26 mouse cellular contexts compared by ENCODE assay signal in genomic region chr16:25784246-25784645, GRCm38 (mm10).
DNase-seq lines count a peak whose midpoint lies in the region; ATAC-seq and TF ChIP-seq lines count a peak whose summit lies in the region.
"Had no signal": no experiment of that assay in that cellular context is flagged by ENCODE, and none has a peak within 500 bp of the region (broad histone marks: within the 10 kb centered on the region; RNA-seq: fewer than 3 reads in every experiment).

No protein-coding gene starts in this region.

- no peak for ATAC-seq in erythroid progenitor cell, adult 5-6 weeks (replicated peaks; ENCODE audit: low FRiP score, poor library complexity, severe bottlenecking)
- ATAC-seq: CD4-positive, CD25-positive, alpha-beta regulatory T cell, adult 4 months; forebrain, embryonic 13.5 days; forebrain, embryonic 15.5 days; forebrain, postnatal 0 days had no signal

- no peak for TF ChIP-seq CTCF in layer of hippocampus, adult 2 months (conservative IDR thresholded peaks at IDR 0.05)
- TF ChIP-seq CTCF in embryonic fibroblast, embryonic 13.5 days (IDR thresholded peaks at IDR 0.05; ENCODE audit: borderline replicate concordance, insufficient read depth, low read length) = no peak
- TF ChIP-seq CTCF in kidney, adult 2 months (conservative IDR thresholded peaks at IDR 0.05; ENCODE audit: insufficient read depth, insufficient read length, low read depth, low read length) = no peak

- no peaks in the 10 kb centered on the region for H3K36me3 ChIP-seq in kidney, adult 2 months (ENCODE audit: control insufficient read depth, insufficient read depth, low read length)
- H3K36me3 ChIP-seq: embryonic facial prominence, embryonic 13.5 days; embryonic facial prominence, embryonic 15.5 days; forebrain, embryonic 15.5 days; G1E had no signal

- 0 out of 2 replicates have a peak, but pooled peaks cover 2% of the 10 kb centered on the region for H3K4me1 ChIP-seq in embryonic fibroblast, embryonic 13.5 days (ENCODE audit: control insufficient read depth, insufficient read depth, low read length)
- H3K4me1 ChIP-seq in kidney, adult 2 months (ENCODE audit: control insufficient read depth, insufficient read depth, low read length) = no peaks in the 10 kb centered on the region
- H3K4me1 ChIP-seq: embryonic facial prominence, embryonic 13.5 days; embryonic facial prominence, embryonic 15.5 days; forebrain, embryonic 13.5 days; forebrain, embryonic 15.5 days had no signal

- H3K4me3 ChIP-seq in layer of hippocampus, adult 2 months = no peak overlapping the region
- no peak overlapping the region for H3K4me3 ChIP-seq in embryonic fibroblast, embryonic 13.5 days (ENCODE audit: insufficient read depth, low read length)
- H3K4me3 ChIP-seq in kidney, adult 2 months (ENCODE audit: insufficient read depth, low read depth, low read length) = no peak overlapping the region
- H3K4me3 ChIP-seq: embryonic facial prominence, embryonic 13.5 days; embryonic facial prominence, embryonic 15.5 days; forebrain, embryonic 13.5 days; forebrain, embryonic 15.5 days had no signal

- TF ChIP-seq POLR2A in embryonic fibroblast, embryonic 13.5 days (IDR thresholded peaks at IDR 0.05; ENCODE audit: low read depth, low read length) = no peak
- TF ChIP-seq POLR2A in kidney, adult 2 months (IDR thresholded peaks at IDR 0.05; ENCODE audit: low read depth, low read length) = no peak

- H3K27ac ChIP-seq in layer of hippocampus, adult 2 months = peak overlapping the region; percentile 46
- H3K27ac ChIP-seq in embryonic fibroblast, embryonic 13.5 days (ENCODE audit: insufficient read depth, low read length) = peak overlapping the region; percentile 53; the same call in 1 of the 2 replicates
- no peak overlapping the region for H3K27ac ChIP-seq in kidney, adult 2 months (ENCODE audit: insufficient read depth, low read depth, low read length)
- H3K27ac ChIP-seq: embryonic facial prominence, embryonic 13.5 days; embryonic facial prominence, embryonic 15.5 days; forebrain, embryonic 13.5 days; forebrain, embryonic 15.5 days had no signal

- 89% methylated on average over 2 of the region's 2 CpGs for WGBS in kidney, adult 2 months

- no peaks in the 10 kb centered on the region for H3K27me3 ChIP-seq in kidney, adult 2 months (replicated peaks; ENCODE audit: control insufficient read depth, insufficient read depth, low read length)
- H3K27me3 ChIP-seq: CH12.LX; embryonic facial prominence, embryonic 13.5 days; embryonic facial prominence, embryonic 15.5 days; forebrain, embryonic 13.5 days; forebrain, embryonic 15.5 days had no signal

- DNase-seq in layer of hippocampus, adult 2 months (ENCODE audit: low spot score in 2 of 2) = no peak
- no peak for DNase-seq in layer of hippocampus, postnatal 14 days (ENCODE audit: low spot score in 2 of 2)
- DNase-seq in 3T3-L1 (ENCODE audit: low read depth, low spot score) = peak; percentile 54
- peak; percentile 50 for DNase-seq in NIH3T3 (ENCODE audit: low read depth)
- no peak for DNase-seq in kidney, postnatal 10 days
- no peak for DNase-seq in kidney, adult 2 months
- DNase-seq: adrenal gland, adult 8-10 months; adrenal gland, postnatal 14 days; adrenal gland, postnatal 36 days; B cell, adult 2 months; cerebellum, adult 11-12 months; cerebellum, adult 2 months; cerebellum, adult 9-10 months; cerebellum, postnatal 10 days; cerebellum, postnatal 25 days; embryo, embryonic 11 days; forebrain, postnatal 0 days had no signal

Comparison
In these comparisons a context has a peak if more than half of its experiments do, and no peak if none do; other contexts are left out.
1. DNase-seq: peak in 3T3-L1 (single experiment) and NIH3T3 (single experiment); none in layer of hippocampus, adult 2 months (0 of 2), layer of hippocampus, postnatal 14 days (0 of 2), kidney, postnatal 10 days (single experiment) and kidney, adult 2 months (single experiment).